Mouse (Mus musculus): ENCODE data around the gene 2700049A03Rik.

The 2700049A03Rik gene

DNA sequence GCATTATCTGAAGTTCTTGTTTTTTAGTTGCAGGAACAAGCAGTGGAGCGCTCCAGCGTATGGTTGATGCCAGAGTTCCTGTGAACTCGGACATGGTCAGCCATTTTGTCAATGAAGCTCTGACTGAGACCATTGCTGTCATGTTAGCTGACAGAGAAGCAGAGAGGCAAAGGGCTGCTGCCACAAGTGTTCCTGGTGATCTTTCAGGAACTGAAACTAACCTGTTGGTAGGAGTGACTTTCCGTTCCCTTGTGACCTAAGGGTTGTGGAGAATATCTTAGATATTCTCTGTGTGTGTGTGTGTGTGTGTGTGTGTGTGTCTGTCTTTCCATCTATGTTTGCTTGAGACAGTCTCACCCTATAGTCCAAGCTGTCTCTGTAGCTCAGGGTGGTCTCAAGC lies 47.7 kb downstream of the 2700049A03Rik start:
- peak; percentile 15 for DNase-seq

GRCm38 (mm10) chr12:71192705-71193104 lies 56.1 kb downstream of the 2700049A03Rik start:
- DNase-seq: peak; percentile 45

DNA sequence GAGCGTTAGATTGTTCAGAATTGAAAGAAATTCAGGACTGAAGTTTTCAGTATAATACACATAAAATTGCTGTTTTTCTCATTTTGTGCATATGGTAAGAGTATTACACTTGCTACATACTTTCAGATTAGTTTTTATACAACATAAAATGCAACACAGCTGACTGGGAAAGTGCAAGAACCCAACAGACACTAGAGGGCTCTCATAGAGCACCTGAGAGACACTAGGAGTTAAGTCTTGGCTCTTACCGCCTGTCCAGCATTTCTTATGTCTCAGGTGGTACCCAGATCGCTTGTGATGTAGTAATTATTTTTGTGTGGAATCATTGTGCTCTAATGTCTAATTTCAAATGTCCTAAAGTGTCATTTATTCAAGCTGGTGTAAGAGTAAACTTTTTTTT lies 61.0 kb downstream of the 2700049A03Rik start:
- DNase-seq: peak; percentile 57

DNA sequence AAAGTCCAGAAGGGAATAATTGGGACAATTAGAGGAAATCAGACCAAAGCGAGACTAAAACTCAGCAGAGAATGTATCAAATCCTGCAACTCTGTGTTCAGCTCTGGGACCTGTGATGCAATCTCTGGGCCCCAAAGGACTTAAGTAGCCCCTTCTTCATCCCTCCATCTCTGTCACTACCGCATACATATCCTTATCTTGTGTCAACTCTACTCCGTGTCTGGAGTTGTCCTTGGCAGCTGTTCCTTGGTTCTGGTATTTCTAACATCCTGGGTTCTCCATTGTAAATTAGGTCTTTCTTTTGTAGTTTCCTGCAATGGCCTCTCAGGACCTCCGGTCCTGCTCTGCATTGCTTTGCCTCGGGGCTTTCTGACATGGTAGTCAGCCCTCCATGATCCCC lies 65.1 kb downstream of the 2700049A03Rik start:
- peak; percentile 89 for DNase-seq

GRCm38 (mm10) chr12:71204303-71204702 lies 67.7 kb downstream of the 2700049A03Rik start:
- peak; percentile 31 for DNase-seq

- DNase-seq: peak; percentile 94
Observed at GRCm38 (mm10) chr12:71217191-71217590, 80.5 kb downstream of the 2700049A03Rik start.

- DNase-seq: peak; percentile 95
Observed at GRCm38 (mm10) chr12:71217866-71218522, 81.3 kb downstream of the 2700049A03Rik start.

GRCm38 (mm10) chr12:71222761-71223160 lies 86.1 kb downstream of the 2700049A03Rik start:
- no peak for DNase-seq

- peak; percentile 94 for DNase-seq
Observed at GRCm38 (mm10) chr12:71227769-71228168, 91.1 kb downstream of the 2700049A03Rik start.

DNA sequence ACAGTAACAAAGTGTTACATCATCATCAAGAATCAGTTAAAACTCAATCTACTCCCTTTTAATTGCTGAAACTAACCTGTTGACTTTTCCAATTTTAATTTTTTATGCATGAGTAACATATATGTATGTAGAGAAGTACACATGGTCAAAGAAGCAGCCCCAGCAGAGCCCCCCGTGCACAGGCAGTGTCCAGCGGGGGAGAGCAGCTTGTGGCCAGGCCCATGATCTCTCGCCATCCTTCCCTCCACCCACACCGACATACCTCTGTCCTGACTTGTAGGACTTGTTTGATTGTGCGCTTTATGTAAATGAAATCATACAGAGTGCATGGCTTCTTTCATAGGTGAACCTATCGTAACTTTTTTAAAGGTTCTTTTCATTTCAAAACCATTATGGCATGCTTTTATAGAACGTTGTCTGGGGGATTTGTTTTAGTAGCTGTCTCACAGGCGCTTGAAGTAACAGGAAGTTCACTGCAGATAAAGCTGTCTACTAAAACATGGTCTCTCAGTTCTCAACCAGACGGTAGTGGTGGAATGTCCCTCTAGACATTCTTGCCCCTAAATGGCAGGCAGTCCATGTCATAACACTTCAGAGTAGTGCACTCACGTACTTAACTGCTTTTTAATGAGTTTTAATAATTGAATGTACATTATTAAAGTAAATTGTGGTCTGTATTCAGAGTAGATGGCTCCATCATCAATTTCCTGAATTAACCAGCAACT lies 92.4 kb downstream of the 2700049A03Rik start:
- DNase-seq: peak; percentile 58

DNA sequence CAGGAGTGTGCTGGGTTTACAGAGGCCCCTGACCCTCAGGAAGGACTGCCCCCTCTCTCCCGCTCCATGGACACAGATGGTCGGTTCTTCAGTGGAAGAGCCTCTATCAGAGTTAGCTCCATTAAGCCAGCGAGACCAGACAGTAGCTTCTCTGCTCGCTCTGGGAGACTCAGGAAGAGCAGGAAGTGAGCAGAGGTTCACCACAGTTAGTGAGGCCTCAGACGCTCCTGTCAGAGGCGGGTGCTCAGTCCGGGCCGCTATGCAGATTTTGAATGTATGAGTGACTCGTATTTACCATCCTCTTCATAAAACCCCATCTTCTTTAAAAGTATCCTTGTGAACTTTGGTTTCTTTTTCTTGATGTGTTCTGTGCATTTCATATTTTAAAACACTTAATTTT lies 94.9 kb downstream of the 2700049A03Rik start:
- DNase-seq: no peak

GRCm38 (mm10) chr12:71233426-71233825 lies 96.8 kb downstream of the 2700049A03Rik start:
- DNase-seq: no peak

GRCm38 (mm10) chr12:71237074-71237473 lies 100.4 kb downstream of the 2700049A03Rik start:
- DNase-seq: peak; percentile 59

- peak; percentile 35 for DNase-seq
Observed at GRCm38 (mm10) chr12:71242791-71243190, 106.1 kb downstream of the 2700049A03Rik start.

DNA sequence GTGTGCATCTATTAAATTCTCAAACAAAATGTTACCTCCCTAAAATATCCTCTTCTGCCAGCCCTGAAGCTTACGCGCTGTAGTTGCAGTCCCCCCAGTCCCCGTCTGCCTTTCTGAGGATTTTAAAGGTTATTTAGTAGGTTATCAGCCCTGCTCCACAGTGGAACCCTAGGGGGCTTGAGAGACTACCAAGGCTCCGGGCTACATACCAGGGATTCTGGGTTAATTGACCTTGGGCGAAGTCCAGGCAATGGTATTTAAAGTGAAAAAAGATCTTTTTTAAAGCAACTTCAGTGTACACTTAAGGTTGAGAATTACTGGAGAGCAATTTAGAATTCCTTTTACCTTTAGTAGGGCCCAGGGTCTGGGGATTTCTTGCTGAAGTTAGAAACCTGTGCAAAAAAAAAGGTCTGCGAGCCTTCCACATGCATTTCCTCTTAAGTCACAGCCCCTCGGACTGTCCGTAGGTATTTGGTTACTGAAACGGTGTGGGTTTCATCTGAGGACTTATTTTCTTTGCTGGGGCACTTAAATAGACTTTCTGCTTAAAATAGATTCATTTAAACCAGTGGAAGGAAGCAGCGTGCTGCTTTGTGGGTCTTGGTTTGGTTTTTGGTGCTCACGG lies 108.2 kb downstream of the 2700049A03Rik start:
- peak; percentile 39 for DNase-seq

GRCm38 (mm10) chr12:71247191-71247590 lies 110.5 kb downstream of the 2700049A03Rik start:
- DNase-seq: peak; percentile 94

- DNase-seq: no peak
Observed at GRCm38 (mm10) chr12:71249348-71249747, 112.7 kb downstream of the 2700049A03Rik start.

- DNase-seq: no peak
Observed at GRCm38 (mm10) chr12:71252509-71253167, 116.0 kb downstream of the 2700049A03Rik start.

DNA sequence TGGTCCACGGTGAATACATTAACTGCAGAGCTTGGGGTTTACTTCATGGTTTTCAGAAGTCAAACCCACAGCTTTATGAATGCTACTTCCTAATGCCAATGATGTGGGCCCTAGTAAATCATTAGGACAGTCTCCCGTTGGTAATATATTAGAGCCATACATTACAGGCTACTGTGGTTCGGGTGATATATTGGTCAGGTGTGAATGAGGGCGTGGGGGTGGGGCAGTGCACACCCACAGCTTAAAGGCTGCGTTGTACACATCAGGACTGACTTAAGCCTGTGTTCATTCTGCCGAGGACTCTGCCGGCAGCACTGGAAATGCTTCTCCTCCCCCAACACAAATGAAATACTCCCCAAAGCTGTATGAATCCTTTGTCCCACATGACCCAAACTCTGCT lies 118.1 kb downstream of the 2700049A03Rik start:
- no peak for DNase-seq

DNA sequence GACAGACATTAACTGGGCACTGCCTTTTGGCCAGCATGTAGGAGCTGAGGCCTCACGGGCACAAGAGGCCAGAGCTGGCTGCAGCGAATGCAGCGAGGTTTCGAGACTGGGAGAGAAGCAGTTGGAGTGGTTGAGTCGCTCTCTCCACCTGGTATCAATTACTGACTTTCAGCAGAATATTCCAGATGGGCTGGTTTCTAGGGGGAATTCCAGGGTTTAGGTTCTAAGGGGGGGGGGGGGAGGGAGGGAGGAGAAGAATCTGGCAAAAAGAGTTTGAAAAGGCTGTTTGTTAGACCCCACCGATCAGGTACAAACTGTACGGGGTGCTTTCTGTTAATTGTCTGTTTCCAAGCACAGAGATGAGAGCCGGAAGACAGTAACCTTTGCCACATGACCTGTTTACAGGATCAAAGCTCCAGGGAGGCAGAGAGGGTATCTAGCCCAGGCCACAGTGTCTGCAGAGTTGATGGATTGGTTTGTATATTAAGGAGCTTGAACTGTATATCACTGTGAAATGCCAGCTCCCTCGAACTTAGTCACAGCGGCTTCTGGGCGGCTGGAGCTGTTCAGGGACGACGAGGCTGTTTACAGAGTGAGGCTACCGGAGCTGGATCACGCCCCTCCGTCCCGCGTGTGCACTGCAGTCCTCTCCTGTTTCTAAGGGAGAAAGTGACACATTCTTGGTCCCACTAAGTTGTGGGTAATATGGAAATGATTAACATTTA lies 121.7 kb downstream of the 2700049A03Rik start:
- DNase-seq: no peak

DNA sequence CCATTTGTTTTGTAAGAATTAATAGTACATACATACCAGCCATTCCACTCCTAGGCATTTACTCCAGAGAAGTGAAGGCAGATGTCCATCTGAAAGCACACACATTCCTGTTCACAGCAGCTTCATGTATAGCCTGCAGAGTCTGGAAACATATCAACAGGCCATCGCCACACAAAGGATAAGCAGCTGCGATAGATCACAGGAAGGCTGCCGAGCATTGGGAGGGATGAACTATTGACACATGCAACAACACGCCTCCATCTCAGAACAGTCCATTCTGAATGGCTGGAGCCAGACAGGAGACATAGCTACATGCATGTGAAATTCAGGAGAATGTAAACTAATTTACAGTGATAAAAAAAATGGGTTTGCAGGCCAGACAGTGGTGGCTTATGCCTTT lies 127.6 kb downstream of the 2700049A03Rik start:
- no peak for DNase-seq

- no peak for DNase-seq
Observed at GRCm38 (mm10) chr12:71269367-71269766, 132.7 kb downstream of the 2700049A03Rik start.

- DNase-seq: peak; percentile 88
Observed at GRCm38 (mm10) chr12:71271131-71271530, 134.5 kb downstream of the 2700049A03Rik start.

Data from heart, adult 11 months (tissue).